In genomic region chr6:28955581-28955980, GRCm38 (mm10) we compare ENCODE assay signal across 9 mouse cellular contexts.
DNase-seq lines count a peak whose midpoint lies in the region; ATAC-seq and TF ChIP-seq lines count a peak whose summit lies in the region.
"Had no signal": no experiment of that assay in that cellular context is flagged by ENCODE, and none has a peak within 500 bp of the region (broad histone marks: within the 10 kb centered on the region; RNA-seq: fewer than 3 reads in every experiment).

No protein-coding gene starts in this region.

- no peaks in the 10 kb centered on the region for H3K27me3 ChIP-seq in stomach, postnatal 0 days (ENCODE audit: control insufficient read depth, insufficient read depth, low read length)

- H3K4me3 ChIP-seq in stomach, postnatal 0 days (ENCODE audit: low read depth, low read length) = no peak overlapping the region
- H3K4me3 ChIP-seq: limb, embryonic 13.5 days had no signal

- DNase-seq in gastrocnemius, adult 18-20 months (ENCODE audit: low spot score) = peak; percentile 36
- no peak for DNase-seq in gastrocnemius, postnatal 25 days
- peak; percentile 21 for DNase-seq in 3134 (ENCODE audit: extremely low read depth, insufficient read length, low spot score)
- peak; percentile 84 for DNase-seq in adrenal gland, postnatal 14 days
- peak; percentile 78 for DNase-seq in embryo, embryonic 11 days
- DNase-seq in kidney, adult 9 months = peak; percentile 53
- DNase-seq in lung, postnatal 4 days = peak; percentile 30 to 50
- DNase-seq in stomach, postnatal 0 days (ENCODE audit: low spot score) = peak; percentile 36

- no peaks in the 10 kb centered on the region for H3K9me3 ChIP-seq in stomach, postnatal 0 days (ENCODE audit: control insufficient read depth, low read length)
- H3K9me3 ChIP-seq: limb, embryonic 13.5 days had no signal

- ATAC-seq in stomach, postnatal 0 days (ENCODE audit: low FRiP score, low TSS enrichment) = no peak

- H3K4me2 ChIP-seq in stomach, postnatal 0 days (replicated peaks; ENCODE audit: low read depth) = no peak overlapping the region
- H3K4me2 ChIP-seq: limb, embryonic 13.5 days had no signal

- 17% methylated on average over 11 of the region's 11 CpGs for WGBS in stomach, postnatal 0 days

- H3K4me1 ChIP-seq in stomach, postnatal 0 days (replicated peaks; ENCODE audit: control insufficient read depth, insufficient read depth) = no peaks in the 10 kb centered on the region
- H3K4me1 ChIP-seq: limb, embryonic 13.5 days had no signal

- no peaks in the 10 kb centered on the region for H3K36me3 ChIP-seq in stomach, postnatal 0 days (ENCODE audit: control insufficient read depth, insufficient read depth, low read length)
- H3K36me3 ChIP-seq: limb, embryonic 13.5 days had no signal

- no peak for TF ChIP-seq EP300 in stomach, postnatal 0 days (optimal IDR thresholded peaks at IDR 0.05)

- no peak overlapping the region for H3K27ac ChIP-seq in stomach, postnatal 0 days (replicated peaks)
- H3K27ac ChIP-seq: limb, embryonic 13.5 days had no signal

- no peak overlapping the region for H3K9ac ChIP-seq in stomach, postnatal 0 days (ENCODE audit: low read length)
- H3K9ac ChIP-seq: limb, embryonic 13.5 days had no signal

- peak; percentile 76 for TF ChIP-seq CTCF in stomach, postnatal 0 days (IDR thresholded peaks at IDR 0.05; ENCODE audit: low read depth)
